ENCODE assay signal across 8 mouse cellular contexts in genomic region chr16:18394777-18395619, GRCm38 (mm10). TPM values are rescaled to one million over a fixed set of nuclear protein-coding genes. Genes with fewer than 3 reads are reported as not detected.
DNase-seq lines count a peak whose midpoint lies in the region; ATAC-seq and TF ChIP-seq lines count a peak whose summit lies in the region.

No protein-coding gene starts in this region.

- peak overlapping the region; percentile 25; the same call in 1 of the 2 replicates for H3K9ac ChIP-seq in forebrain, embryonic 14.5 days (ENCODE audit: low read length)
- 0 out of 2 replicates have a peak overlapping the region, but pooled peaks have one; percentile 6 for H3K9ac ChIP-seq in intestine, embryonic 16.5 days (ENCODE audit: low read depth, low read length)

- DNase-seq in cerebellum, adult 9-11 months, result peak; percentile 51
- DNase-seq in cerebellum, postnatal 14 days, result no peak
- DNase-seq in forebrain, embryonic 14.5 days (ENCODE audit: low spot score), result peak; percentile 77
- DNase-seq in thymus, postnatal 36 days, result no peak
- DNase-seq in right cerebral cortex, postnatal 36 days (ENCODE audit: low spot score in 2 of 2), result no peak
- DNase-seq in frontal cortex, postnatal 14 days (ENCODE audit: low spot score in 2 of 2), result no peak

- TF ChIP-seq CTCF in C2C12 (IDR thresholded peaks at IDR 0.05; ENCODE audit: control insufficient read depth, insufficient read depth, insufficient read length), result no peak

- no peak overlapping the region for H3K4me3 ChIP-seq in C2C12 (ENCODE audit: insufficient read depth, poor library complexity, severe bottlenecking)
- no peak overlapping the region for H3K4me3 ChIP-seq in forebrain, embryonic 14.5 days (ENCODE audit: low read depth, low read length)
- no peak overlapping the region for H3K4me3 ChIP-seq in intestine, embryonic 16.5 days (ENCODE audit: low read length)

- H3K36me3 ChIP-seq in C2C12 (ENCODE audit: control insufficient read depth, insufficient read depth), result no peaks in the 10 kb centered on the region
- H3K36me3 ChIP-seq in forebrain, embryonic 14.5 days (ENCODE audit: control insufficient read depth, insufficient read depth, low read length), result peaks cover 33% of the 10 kb centered on the region
- H3K36me3 ChIP-seq in intestine, embryonic 16.5 days (ENCODE audit: control insufficient read depth, insufficient read depth, low read length), result peaks cover 10% of the 10 kb centered on the region

- peak; percentile 25 for ATAC-seq in forebrain, embryonic 14.5 days
- ATAC-seq in intestine, embryonic 16.5 days, result no peak

- H3K4me2 ChIP-seq in forebrain, embryonic 14.5 days (ENCODE audit: low read length), result peak overlapping the region; percentile 89
- no peak overlapping the region for H3K4me2 ChIP-seq in intestine, embryonic 16.5 days (ENCODE audit: low read depth, low read length)

- H3K9me3 ChIP-seq in forebrain, embryonic 14.5 days (replicated peaks; ENCODE audit: control insufficient read depth, low read length), result no peaks in the 10 kb centered on the region
- H3K9me3 ChIP-seq in intestine, embryonic 16.5 days (ENCODE audit: control insufficient read depth, low read length), result no peaks in the 10 kb centered on the region

- peak overlapping the region; percentile 82 for H3K27ac ChIP-seq in forebrain, embryonic 14.5 days (ENCODE audit: low read depth, low read length)
- H3K27ac ChIP-seq in intestine, embryonic 16.5 days (ENCODE audit: low read length), result no peak overlapping the region

- H3K79me3 ChIP-seq in C2C12 (ENCODE audit: low read depth), result no peaks in the 10 kb centered on the region

- peaks cover 33% of the 10 kb centered on the region for H3K4me1 ChIP-seq in forebrain, embryonic 14.5 days (ENCODE audit: control insufficient read depth, insufficient read depth, low read length)
- H3K4me1 ChIP-seq in intestine, embryonic 16.5 days (ENCODE audit: control insufficient read depth, insufficient read depth, low read length), result peaks cover 25% of the 10 kb centered on the region

- H3K79me2 ChIP-seq in C2C12 (ENCODE audit: control insufficient read depth, insufficient read depth), result no peaks in the 10 kb centered on the region

- 8% methylated on average over 11 of the region's 11 CpGs for WGBS in forebrain, embryonic 14.5 days
- 40% methylated on average over 11 of the region's 11 CpGs for WGBS in intestine, embryonic 16.5 days

- H3K27me3 ChIP-seq in C2C12 (ENCODE audit: control insufficient read depth, insufficient read depth, insufficient read length), result no peaks in the 10 kb centered on the region
- no peaks in the 10 kb centered on the region for H3K27me3 ChIP-seq in forebrain, embryonic 14.5 days (replicated peaks; ENCODE audit: control insufficient read depth, insufficient read depth, low read length)
- no peaks in the 10 kb centered on the region for H3K27me3 ChIP-seq in intestine, embryonic 16.5 days (replicated peaks; ENCODE audit: control insufficient read depth, insufficient read depth, low read length)

- no peak overlapping the region for H3ac ChIP-seq in C2C12 (ENCODE audit: control insufficient read depth, insufficient read length, low read depth)

TF ChIP-seq in C2C12, 6 proteins besides CTCF, POLR2A, EP300 and RAD21:
- TF ChIP-seq MYOD1 (IDR thresholded peaks at IDR 0.05; ENCODE audit: control insufficient read depth, insufficient read length, low read depth) (peak; percentile 37), MAX (IDR thresholded peaks at IDR 0.05) (no peak)

RNA-seq across cellular contexts. Expression of gene Txnrd2, which starts 31.2 kb away (rescaled TPM):
- polyA plus RNA-seq in C2C12 (2012; fragmentation: generic; extraction: Trizol), result 19.4 TPM
- 22.0 and 23.5 TPM in 2 replicates for polyA plus RNA-seq in forebrain, embryonic 14.5 days (2014; fragmentation: Nextera tagmentation; extraction: Ambion mirVana)
- 28.4 and 29.8 TPM in 2 replicates for polyA plus RNA-seq in intestine, embryonic 16.5 days (2015; fragmentation: Nextera tagmentation; extraction: Ambion mirVana)

RNA-seq across cellular contexts. Expression of gene Comt, which starts 31.7 kb away (rescaled TPM):
- 96.2 TPM for polyA plus RNA-seq in C2C12 (2012; fragmentation: generic; extraction: Trizol)
- 54.6 and 71.9 TPM in 2 replicates for polyA plus RNA-seq in forebrain, embryonic 14.5 days (2014; fragmentation: Nextera tagmentation; extraction: Ambion mirVana)
- 109 and 110 TPM in 2 replicates for polyA plus RNA-seq in intestine, embryonic 16.5 days (2015; fragmentation: Nextera tagmentation; extraction: Ambion mirVana)

RNA-seq across cellular contexts. Expression of gene Arvcf, which starts 47.0 kb away (rescaled TPM):
- 5.4 TPM for polyA plus RNA-seq in C2C12 (2012; fragmentation: generic; extraction: Trizol)
- 46.8 and 47.8 TPM in 2 replicates for polyA plus RNA-seq in forebrain, embryonic 14.5 days (2014; fragmentation: Nextera tagmentation; extraction: Ambion mirVana)
- 18.4 and 21.7 TPM in 2 replicates for polyA plus RNA-seq in intestine, embryonic 16.5 days (2015; fragmentation: Nextera tagmentation; extraction: Ambion mirVana)

RNA-seq across cellular contexts. Expression of gene Tango2, which starts 47.1 kb away (rescaled TPM):
- polyA plus RNA-seq in C2C12 (2012; fragmentation: generic; extraction: Trizol), result 20.6 TPM
- polyA plus RNA-seq in forebrain, embryonic 14.5 days (2014; fragmentation: Nextera tagmentation; extraction: Ambion mirVana), result 78.7 and 81.3 TPM in 2 replicates
- polyA plus RNA-seq in intestine, embryonic 16.5 days (2015; fragmentation: Nextera tagmentation; extraction: Ambion mirVana), result 62.4 and 69.8 TPM in 2 replicates

Comparison
In these comparisons a context has a peak if more than half of its experiments do, and no peak if none do; other contexts are left out.
1. DNase-seq: peak in cerebellum, adult 9-11 months (single experiment) and forebrain, embryonic 14.5 days (single experiment); none in cerebellum, postnatal 14 days (0 of 2), thymus, postnatal 36 days (0 of 2), right cerebral cortex, postnatal 36 days (0 of 2) and frontal cortex, postnatal 14 days (0 of 2).